Mouse (Mus musculus): ENCODE measurements around the gene L3hypdh.

GRCm38 (mm10) chr12:72047513-72047912 is 37.7 kb downstream of the L3hypdh start:
- TF ChIP-seq EP300 (IDR thresholded peaks at IDR 0.05) (peak; percentile 41; the same call in 1 of the 2 replicates), CTCF (IDR thresholded peaks at IDR 0.05) (peak; percentile 76)

Data from lung, postnatal 0 days (tissue).